Mouse (Mus musculus) mesoderm, embryonic 11.5 days (tissue): ENCODE data around the gene Timm13.
A peak's percentile ranks its signal among the peaks of the same experiment; 100 is the strongest.

ENCODE experiments used
- DNase-seq: peaks from one replicate; pipeline ENCODE4 v3.0.0-alpha.2; 2012; ENCODE audit warnings: low read depth, low spot score

Gene Timm13

GRCm38 (mm10) chr10:80904004-80904693, 3.4 kb upstream of the Timm13 start:
- no peak for DNase-seq

GRCm38 (mm10) chr10:80903282-80903681, 2.5 kb upstream of the Timm13 start:
- DNase-seq: no peak

GRCm38 (mm10) chr10:80902273-80902940, 1.6 kb upstream of the Timm13 start:
- no peak for DNase-seq

GRCm38 (mm10) chr10:80901409-80902272, 872 bp upstream of the Timm13 start:
- no peak for DNase-seq

GRCm38 (mm10) chr10:80899591-80900317, 1.0 kb downstream of the Timm13 start:
- DNase-seq: no peak

GRCm38 (mm10) chr10:80899074-80899473, 1.7 kb downstream of the Timm13 start:
- no peak for DNase-seq

GRCm38 (mm10) chr10:80897861-80898510, 2.8 kb downstream of the Timm13 start:
- peak; percentile 18 for DNase-seq

- no peak for DNase-seq
Measured at GRCm38 (mm10) chr10:80896581-80897485, 3.9 kb downstream of the Timm13 start.

GRCm38 (mm10) chr10:80895697-80896096, 5.1 kb downstream of the Timm13 start:
- no peak for DNase-seq

GRCm38 (mm10) chr10:80895100-80895499, 5.7 kb downstream of the Timm13 start:
- no peak for DNase-seq

- no peak for DNase-seq
Measured at GRCm38 (mm10) chr10:80887181-80887580, 13.6 kb downstream of the Timm13 start.

- peak; percentile 68 for DNase-seq
Measured at GRCm38 (mm10) chr10:80881301-80881700, 19.5 kb downstream of the Timm13 start.

GRCm38 (mm10) chr10:80880901-80881300, 19.9 kb downstream of the Timm13 start:
- no peak for DNase-seq

GRCm38 (mm10) chr10:80880131-80880641, 20.6 kb downstream of the Timm13 start:
- peak; percentile 77 for DNase-seq

GRCm38 (mm10) chr10:80876594-80876993, 24.2 kb downstream of the Timm13 start:
- DNase-seq: no peak

GRCm38 (mm10) chr10:80876028-80876427, 24.7 kb downstream of the Timm13 start:
- peak; percentile 67 for DNase-seq

- DNase-seq: no peak
Measured at GRCm38 (mm10) chr10:80874035-80874434, 26.7 kb downstream of the Timm13 start.

- DNase-seq: no peak
Measured at GRCm38 (mm10) chr10:80871581-80871980, 29.2 kb downstream of the Timm13 start, which contains the start of gene Tmprss9. TSS of gene Tmprss9 (plus strand) at chr10:80871848.

GRCm38 (mm10) chr10:80870993-80871392, 29.8 kb downstream of the Timm13 start:
- no peak for DNase-seq

GRCm38 (mm10) chr10:80864446-80864845, 36.3 kb downstream of the Timm13 start:
- no peak for DNase-seq
